Mouse (Mus musculus): ENCODE measurements around the gene Cpxm2.

DNA sequence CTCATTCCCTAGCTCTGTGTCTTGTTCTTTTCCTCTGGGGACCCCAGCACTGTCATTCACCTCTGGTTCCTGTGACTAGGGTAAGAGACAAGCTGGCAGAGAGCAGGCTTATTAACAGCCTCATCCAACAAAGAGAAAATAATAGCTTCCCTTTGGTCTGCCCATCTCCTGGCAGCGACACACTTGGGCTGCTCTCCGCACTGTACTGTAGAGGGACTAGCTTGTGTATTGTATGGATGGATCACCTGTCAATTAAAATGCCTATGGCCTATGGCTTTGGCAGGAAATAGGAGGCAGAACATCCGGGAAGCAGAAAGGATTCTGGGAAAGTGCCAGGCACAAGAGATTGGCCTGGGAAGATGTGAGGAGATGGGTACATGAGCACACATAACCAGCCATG lies 7.7 kb upstream of the Cpxm2 start:
- TF ChIP-seq CTCF (IDR thresholded peaks at IDR 0.05; ENCODE audit: control insufficient read depth, insufficient read depth, insufficient read length) (no peak), CEBPB (IDR thresholded peaks at IDR 0.05; ENCODE audit: low read depth) (no peak), MAX (IDR thresholded peaks at IDR 0.05) (no peak), MYOG (IDR thresholded peaks at IDR 0.05; ENCODE audit: control insufficient read depth, extremely low read depth, insufficient read length) (no peak), USF1 (IDR thresholded peaks at IDR 0.05; ENCODE audit: low read depth) (no peak)

All from C2C12 (cell line).